ENCODE assay signal across 9 mouse cellular contexts in the genomic region with DNA sequence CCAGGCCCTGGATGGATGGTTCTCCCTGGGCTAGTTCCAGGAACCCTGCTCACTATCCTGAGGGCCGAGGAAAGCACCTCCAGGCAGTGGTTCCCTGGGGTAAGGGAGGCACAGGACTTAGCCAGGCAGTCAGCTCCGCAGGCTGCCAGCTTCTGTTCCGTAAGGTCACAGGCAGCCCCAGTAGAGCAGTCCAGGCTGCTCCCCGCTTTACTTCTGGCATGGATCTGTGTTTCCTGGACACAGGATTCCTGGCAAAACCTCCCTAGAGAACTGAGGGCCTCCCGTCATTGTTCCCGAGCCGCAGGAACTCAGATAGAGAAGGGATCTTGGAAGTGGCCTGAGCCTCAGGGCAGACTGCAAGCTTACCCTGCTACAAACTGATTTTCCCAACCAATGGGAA.
DNase-seq lines count a peak whose midpoint lies in the region; ATAC-seq lines count a peak whose summit lies in the region.
"Had no signal": no experiment of that assay in that cellular context is flagged by ENCODE, and none has a peak within 500 bp of the region (broad histone marks: within the 10 kb centered on the region; RNA-seq: fewer than 3 reads in every experiment).

No protein-coding gene starts in this region.

- WGBS in hindbrain, embryonic 10.5 days, result 43% methylated on average over 7 of the region's 7 CpGs
- WGBS in hindbrain, embryonic 11.5 days, result 60% methylated on average over 7 of the region's 7 CpGs
- WGBS in midbrain, embryonic 15.5 days, result 30% methylated on average over 7 of the region's 7 CpGs

- no peak for ATAC-seq in hindbrain, embryonic 11.5 days (ENCODE audit: low FRiP score)
- no peak for ATAC-seq in midbrain, embryonic 15.5 days (replicated peaks)
- no peak for ATAC-seq in inflammation-experienced regulatory T-cells, adult 6 months

- H3K27ac ChIP-seq in hindbrain, embryonic 10.5 days, result peak overlapping the region; percentile 72
- H3K27ac ChIP-seq in hindbrain, embryonic 11.5 days (ENCODE audit: low read depth, low read length), result no peak overlapping the region
- peak overlapping the region; percentile 6; the same call in 1 of the 2 replicates for H3K27ac ChIP-seq in midbrain, embryonic 15.5 days

- no peak for DNase-seq in hindbrain, embryonic 10.5 days (ENCODE audit: low spot score)
- DNase-seq in hindbrain, embryonic 11.5 days (ENCODE audit: low spot score), result no peak
- DNase-seq in heart, adult 18-20 months, result peak; percentile 70 to 90
- peak; percentile 66 for DNase-seq in kidney, adult 9 months
- no peak for DNase-seq in spleen, adult 12 weeks (ENCODE audit: low spot score)
- no peak for DNase-seq in cerebellum, postnatal 4 days (ENCODE audit: low spot score in 2 of 2)

- H3K4me3 ChIP-seq in hindbrain, embryonic 10.5 days, result no peak overlapping the region
- H3K4me3 ChIP-seq in hindbrain, embryonic 11.5 days (ENCODE audit: low read depth, low read length), result no peak overlapping the region
- H3K4me3 ChIP-seq in midbrain, embryonic 15.5 days, result no peak overlapping the region

- peaks cover 56% of the 10 kb centered on the region for H3K4me1 ChIP-seq in hindbrain, embryonic 10.5 days (replicated peaks)
- peaks cover 3% of the 10 kb centered on the region; the same call in 1 of the 2 replicates for H3K4me1 ChIP-seq in hindbrain, embryonic 11.5 days (replicated peaks; ENCODE audit: control insufficient read depth, insufficient read depth, low read length)
- peaks cover 8% of the 10 kb centered on the region for H3K4me1 ChIP-seq in midbrain, embryonic 15.5 days

- H3K36me3 ChIP-seq in hindbrain, embryonic 10.5 days, result no peaks in the 10 kb centered on the region
- no peaks in the 10 kb centered on the region for H3K36me3 ChIP-seq in hindbrain, embryonic 11.5 days (ENCODE audit: control insufficient read depth, insufficient read depth, low read length)
- no peaks in the 10 kb centered on the region for H3K36me3 ChIP-seq in midbrain, embryonic 15.5 days (replicated peaks)
- H3K36me3 ChIP-seq: G1E had no signal

- H3K9ac ChIP-seq in hindbrain, embryonic 11.5 days (ENCODE audit: low read depth, low read length), result no peak overlapping the region
- H3K9ac ChIP-seq in midbrain, embryonic 15.5 days, result no peak overlapping the region

- no peak overlapping the region for H3K4me2 ChIP-seq in hindbrain, embryonic 11.5 days (replicated peaks; ENCODE audit: low read depth, low read length)
- no peak overlapping the region for H3K4me2 ChIP-seq in midbrain, embryonic 15.5 days

- no peaks in the 10 kb centered on the region for H3K9me3 ChIP-seq in hindbrain, embryonic 10.5 days
- H3K9me3 ChIP-seq in hindbrain, embryonic 11.5 days (ENCODE audit: control insufficient read depth, low read length), result no peaks in the 10 kb centered on the region
- H3K9me3 ChIP-seq in midbrain, embryonic 15.5 days, result no peaks in the 10 kb centered on the region
- H3K9me3 ChIP-seq: G1E had no signal

- H3K27me3 ChIP-seq in hindbrain, embryonic 10.5 days (ENCODE audit: insufficient read depth, poor library complexity, severe bottlenecking), result no peaks in the 10 kb centered on the region
- H3K27me3 ChIP-seq in hindbrain, embryonic 11.5 days (ENCODE audit: control insufficient read depth, insufficient read depth, low read length), result no peaks in the 10 kb centered on the region
- H3K27me3 ChIP-seq in midbrain, embryonic 15.5 days (replicated peaks), result no peaks in the 10 kb centered on the region

Comparison
In these comparisons a context has a peak if more than half of its experiments do, and no peak if none do; other contexts are left out.
1. DNase-seq: peak in heart, adult 18-20 months (2 of 2) and kidney, adult 9 months (single experiment); none in hindbrain, embryonic 10.5 days (single experiment), hindbrain, embryonic 11.5 days (single experiment), spleen, adult 12 weeks (single experiment) and cerebellum, postnatal 4 days (0 of 2).